Mouse (Mus musculus) hindbrain, embryonic 14.5 days (tissue): ENCODE results near the gene Efr3b. TPM values are rescaled to one million over a fixed set of nuclear protein-coding genes. Genes with fewer than 3 reads are reported as not detected.

Source experiments
- ATAC-seq: fragments of 200-750 bp; cut with Nextera tagmentation; 2 replicates; pipeline ENCODE4 v1.8.0; 2017; ENCODE audit warnings: moderate number of reproducible peaks, mild to moderate bottlenecking, moderate TSS enrichment, moderate library complexity; ENCODE audit not compliant: low FRiP score
- DNase-seq: peaks from one replicate; pipeline ENCODE4 v3.0.0-alpha.2; 2015; ENCODE audit warnings: low spot score
- H3K27ac ChIP-seq: fragments of 300-500 bp; sonication (generic); 2 replicates; pipeline ENCODE4 v1.5.1; 2014; ENCODE audit warnings: mild to moderate bottlenecking, moderate library complexity
- H3K27me3 ChIP-seq: fragments of 300-500 bp; sonication (generic); 2 replicates; pipeline ENCODE4 v1.6.1; 2014; ENCODE audit warnings: mild to moderate bottlenecking, low read length, mixed read lengths; ENCODE audit not compliant: control insufficient read depth, insufficient read depth
- H3K36me3 ChIP-seq: fragments of 300-500 bp; sonication (generic); replicated peaks from 2 replicates; pipeline ENCODE4 v1.6.1; 2014; ENCODE audit not compliant: control insufficient read depth, insufficient read depth
- H3K4me1 ChIP-seq: fragments of 300-500 bp; sonication (generic); replicated peaks from 2 replicates; pipeline ENCODE4 v1.6.1; 2014; ENCODE audit warnings: antibody characterized with exemption, low read length, mixed read lengths; ENCODE audit not compliant: control insufficient read depth, insufficient read depth
- H3K4me2 ChIP-seq: fragments of 300-500 bp; sonication (generic); replicated peaks from 2 replicates; pipeline ENCODE4 v1.6.1; 2014; ENCODE audit warnings: mild to moderate bottlenecking, moderate library complexity
- H3K4me3 ChIP-seq: fragments of 300-500 bp; sonication (generic); replicated peaks from 2 replicates; pipeline ENCODE4 v1.5.1; 2014; ENCODE audit warnings: mild to moderate bottlenecking, low read length
- H3K9ac ChIP-seq: fragments of 300-500 bp; sonication (generic); 2 replicates; pipeline ENCODE4 v1.6.1; 2014
- H3K9me3 ChIP-seq: fragments of 300-500 bp; sonication (generic); 2 replicates; pipeline ENCODE4 v1.6.1; 2016; ENCODE audit warnings: low read length; ENCODE audit not compliant: control insufficient read depth
- WGBS: fragments of 180-500 bp; shearing (Covaris S2); extraction: QIAGEN DNeasy Blood & Tissue Kit; methylation state at CpG from one replicate; pipeline ENCODE4 v1.1.7; 2014; 5-methylcytosine and 5-hydroxymethylcytosine counted together
- polyA plus RNA-seq: library from polyadenylated mRNA; unstranded; fragments of >200 nt; fragmentation: Nextera tagmentation; extraction: Ambion mirVana; gene quantifications from 2 replicates; pipeline ENCODE4 v1.2.1, GENCODE M21; 2014

Gene Efr3b
- polyA plus RNA-seq, 1 experiment from 2014 or later = 35.9 TPM

DNA sequence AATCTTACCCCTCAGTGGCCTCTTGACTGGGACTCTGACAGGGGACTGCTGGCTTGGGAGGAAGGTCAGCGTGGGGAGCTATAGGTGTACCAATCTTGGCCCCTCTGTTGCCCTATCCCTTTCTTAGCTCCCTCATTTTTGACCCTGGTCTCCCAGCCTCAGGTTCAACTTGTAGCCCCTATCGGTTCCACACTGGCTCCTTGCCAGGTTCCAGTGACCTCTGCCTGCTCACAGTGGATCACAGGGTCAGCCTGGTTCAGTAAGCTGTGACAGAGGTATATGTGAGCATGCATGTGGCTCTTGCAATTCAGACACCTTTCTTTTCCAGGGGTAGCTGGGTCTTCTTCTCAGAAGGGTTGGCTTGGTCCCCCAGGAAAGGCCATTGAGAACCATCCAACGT, 122.9 kb downstream of the Efr3b start:
- no peak for ATAC-seq
- H3K4me3 ChIP-seq = no peak overlapping the region
- H3K27me3 ChIP-seq = no peaks in the 10 kb centered on the region
- H3K9ac ChIP-seq = no peak overlapping the region
- H3K36me3 ChIP-seq = peaks cover 15% of the 10 kb centered on the region; the same call in 1 of the 2 replicates
- H3K27ac ChIP-seq = no peak overlapping the region
- WGBS = 91% methylated on average over 3 of the region's 3 CpGs
- no peaks in the 10 kb centered on the region for H3K4me1 ChIP-seq
- H3K4me2 ChIP-seq = no peak overlapping the region
- H3K9me3 ChIP-seq = no peaks in the 10 kb centered on the region
- no peak for DNase-seq

Other genes with a start within 250 kb of the Efr3b start
- 61.9 and 62.1 TPM in 2 replicates for gene Dnmt3a, start 232.9 kb downstream of the Efr3b start, polyA plus RNA-seq
- gene Pomc, start 84.0 kb downstream of the Efr3b start, polyA plus RNA-seq = 3.3 and 3.9 TPM in 2 replicates
- 21.8 and 23.7 TPM in 2 replicates for gene Dnajc27, start 43.7 kb upstream of the Efr3b start, polyA plus RNA-seq
- gene Adcy3, start 94.2 kb upstream of the Efr3b start, polyA plus RNA-seq = 12.1 and 12.6 TPM in 2 replicates
- gene Ptrhd1, start 195.1 kb upstream of the Efr3b start, polyA plus RNA-seq = 6.1 and 6.2 TPM in 2 replicates
- 6.2 and 6.9 TPM in 2 replicates for gene Cenpo, start 195.4 kb upstream of the Efr3b start, polyA plus RNA-seq